Mouse (Mus musculus) left cerebral cortex, adult 18-20 months (tissue): ENCODE data around the gene Ush2a. TPM values are rescaled to one million over a fixed set of nuclear protein-coding genes. Genes with fewer than 3 reads are reported as not detected.

Source experiments
- DNase-seq, 2 experiments: peaks; one replicate each; pipeline ENCODE4 v3.0.0; 2021 to 2022; ENCODE audit warnings: low spot score in 2 of 2, mixed read lengths in 1 of 2
- total RNA-seq, 2 experiments: library from RNA; stranded (reverse); gene quantifications; 2 replicates each; pipeline ENCODE4 v1.2.3; 2021

Gene Ush2a
- total RNA-seq, 2 experiments from 2014 or later = 0.09 to 0.26 TPM

- DNase-seq = no peak
Observed at GRCm38 (mm10) chr1:188539621-188540020, 277.8 kb downstream of the Ush2a start.

GRCm38 (mm10) chr1:188541492-188541891 lies 279.7 kb downstream of the Ush2a start:
- no peak for DNase-seq

GRCm38 (mm10) chr1:188543364-188543763 lies 281.5 kb downstream of the Ush2a start:
- no peak for DNase-seq

- DNase-seq = no peak
Observed at GRCm38 (mm10) chr1:188549686-188550085, 287.9 kb downstream of the Ush2a start.

- no peak for DNase-seq
Observed at GRCm38 (mm10) chr1:188551802-188552201, 290.0 kb downstream of the Ush2a start.

- DNase-seq = no peak
Observed at GRCm38 (mm10) chr1:188558911-188559310, 297.1 kb downstream of the Ush2a start.

GRCm38 (mm10) chr1:188566229-188566628 lies 304.4 kb downstream of the Ush2a start:
- DNase-seq = no peak

- no peak for DNase-seq
Observed at GRCm38 (mm10) chr1:188567486-188567885, 305.7 kb downstream of the Ush2a start.

- peak in 1 of 2 experiments; percentile 16 for DNase-seq
Observed at GRCm38 (mm10) chr1:188568295-188568961, 306.6 kb downstream of the Ush2a start.

GRCm38 (mm10) chr1:188576246-188576747 lies 314.5 kb downstream of the Ush2a start:
- no peak for DNase-seq

GRCm38 (mm10) chr1:188577376-188577775 lies 315.6 kb downstream of the Ush2a start:
- no peak for DNase-seq

GRCm38 (mm10) chr1:188581136-188581535 lies 319.3 kb downstream of the Ush2a start:
- no peak for DNase-seq

GRCm38 (mm10) chr1:188595251-188595650 lies 333.4 kb downstream of the Ush2a start:
- DNase-seq = no peak

GRCm38 (mm10) chr1:188598052-188598451 lies 336.2 kb downstream of the Ush2a start:
- DNase-seq = no peak

- DNase-seq = no peak
Observed at GRCm38 (mm10) chr1:188599134-188599533, 337.3 kb downstream of the Ush2a start.

GRCm38 (mm10) chr1:188606450-188606849 lies 344.6 kb downstream of the Ush2a start:
- DNase-seq = no peak

- DNase-seq = no peak
Observed at GRCm38 (mm10) chr1:188616547-188616946, 354.7 kb downstream of the Ush2a start.

- peak; percentile 24 to 45 for DNase-seq
Observed at GRCm38 (mm10) chr1:188633736-188634135, 371.9 kb downstream of the Ush2a start.

- no peak for DNase-seq
Observed at GRCm38 (mm10) chr1:188639666-188640065, 377.8 kb downstream of the Ush2a start.

GRCm38 (mm10) chr1:188643156-188643555 lies 381.3 kb downstream of the Ush2a start:
- no peak for DNase-seq

GRCm38 (mm10) chr1:188653001-188653400 lies 391.2 kb downstream of the Ush2a start:
- DNase-seq = no peak

GRCm38 (mm10) chr1:188656121-188656520 lies 394.3 kb downstream of the Ush2a start:
- no peak for DNase-seq

- no peak for DNase-seq
Observed at GRCm38 (mm10) chr1:188659159-188659558, 397.3 kb downstream of the Ush2a start.
